Mouse (Mus musculus) left cerebral cortex, adult 8-10 months (tissue): Measurements from ENCODE around the gene Trmt1. TPM values are rescaled to one million over a fixed set of nuclear protein-coding genes. Genes with fewer than 3 reads are reported as not detected.

Experiments
- total RNA-seq, 4 experiments: library from RNA; stranded (reverse); gene quantifications; 2 replicates each; pipeline ENCODE4 v1.2.4; 2022

Trmt1 gene
- total RNA-seq, 4 experiments from 2014 or later = 101 to 105 (median 103) TPM

Other genes with a start within 250 kb of the Trmt1 start
- gene Ier2, start 23.5 kb upstream of the Trmt1 start, total RNA-seq = 10 to 100 TPM in 2 of 4 experiments, 1 to 10 TPM in 2; 5.9 to 15.8 (median 8.9) TPM
- gene Nacc1, start 1.6 kb downstream of the Trmt1 start, total RNA-seq = 10 to 100 TPM; 88.5 to 97.6 (median 93.9) TPM
- gene Lyl1, start 15.2 kb downstream of the Trmt1 start, total RNA-seq = 1 to 10 TPM; 2.2 to 4.5 (median 3.4) TPM
- under 1 TPM in 1 of 4 experiments, not detected in 3; 0.55 TPM for gene G430095P16Rik, start 36.7 kb downstream of the Trmt1 start, total RNA-seq
- gene Nfix, start 114.0 kb downstream of the Trmt1 start, total RNA-seq = 100 to 1,000 TPM; 352 to 438 (median 370) TPM
- 1 to 10 TPM; 8.4 to 9.7 (median 8.9) TPM for gene Dand5, start 136.5 kb downstream of the Trmt1 start, total RNA-seq
- gene Gadd45gip1, start 145.2 kb downstream of the Trmt1 start, total RNA-seq = 10 to 100 TPM; 23.3 to 28.4 (median 24.7) TPM
- gene Rad23a, start 154.4 kb downstream of the Trmt1 start, total RNA-seq = 10 to 100 TPM; 72.4 to 90.1 (median 79.4) TPM
- gene Calr, start 160.6 kb downstream of the Trmt1 start, total RNA-seq = 100 to 1,000 TPM; 333 to 426 (median 383) TPM
- gene Farsa, start 170.7 kb downstream of the Trmt1 start, total RNA-seq = 10 to 100 TPM; 39.6 to 48.5 (median 43.7) TPM
- 1 to 10 TPM; 6.3 to 8.0 (median 6.8) TPM for gene Syce2, start 185.8 kb downstream of the Trmt1 start, total RNA-seq
- 10 to 100 TPM; 29.8 to 43.0 (median 36.5) TPM for gene Gcdh, start 207.6 kb downstream of the Trmt1 start, total RNA-seq
- gene Klf1, start 215.6 kb downstream of the Trmt1 start, total RNA-seq = not detected
- gene Dnase2a, start 222.3 kb downstream of the Trmt1 start, total RNA-seq = 10 to 100 TPM in 1 of 4 experiments, 1 to 10 TPM in 3; 5.0 to 12.2 (median 7.1) TPM